ENCODE assay signal across 18 mouse cellular contexts in the genomic region with DNA sequence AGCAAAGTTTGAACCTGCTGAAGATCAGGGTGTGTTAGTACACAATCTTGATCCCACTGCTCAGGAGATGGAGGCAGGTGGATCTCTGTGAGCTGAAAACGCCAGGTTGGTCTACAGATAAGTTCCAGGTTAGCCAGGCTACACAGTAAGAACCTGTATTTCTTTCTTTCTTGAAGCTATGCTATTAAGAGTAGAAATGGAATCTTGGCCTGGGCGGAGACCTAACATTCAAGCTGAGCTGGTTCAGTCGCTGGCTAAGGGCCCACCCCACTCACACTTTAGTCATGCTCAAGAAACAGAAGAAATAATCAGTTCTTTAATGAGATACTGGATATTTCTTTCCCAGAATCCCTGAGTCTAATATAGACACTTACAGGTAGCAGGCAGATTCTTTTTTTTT. TPM values are rescaled to one million over a fixed set of nuclear protein-coding genes. Genes with fewer than 3 reads are reported as not detected.
DNase-seq lines count a peak whose midpoint lies in the region; ATAC-seq and TF ChIP-seq lines count a peak whose summit lies in the region.
"Had no signal": no experiment of that assay in that cellular context is flagged by ENCODE, and none has a peak within 500 bp of the region (broad histone marks: within the 10 kb centered on the region; RNA-seq: fewer than 3 reads in every experiment).

No protein-coding gene starts in this region.

- H3K4me3 ChIP-seq in kidney, embryonic 15.5 days (replicated peaks): no peak overlapping the region
- H3K4me3 ChIP-seq in ES-E14 (ENCODE audit: insufficient read depth in 1 of 2, low read depth in 1 of 2, low read length in 2 of 2, poor library complexity in 1 of 2, severe bottlenecking in 1 of 2): no peak overlapping the region
- H3K4me3 ChIP-seq in intestine, embryonic 15.5 days (replicated peaks): no peak overlapping the region
- H3K4me3 ChIP-seq: heart, embryonic 12.5 days; hindbrain, embryonic 10.5 days; liver, embryonic 15.5 days; midbrain, embryonic 10.5 days; neural tube, embryonic 13.5 days had no signal

- in situ Hi-C loops in ES-E14 (cut with MboI; ENCODE audit: low sequenced_read_pairs in 2 of 2, unreplicated experiment in 2 of 2): no loop called here

- H3K9me3 ChIP-seq in kidney, embryonic 15.5 days (replicated peaks): no peaks in the 10 kb centered on the region
- no peaks in the 10 kb centered on the region for H3K9me3 ChIP-seq in ES-E14 (ENCODE audit: control insufficient read depth, insufficient read depth, low read depth, low read length)
- H3K9me3 ChIP-seq in intestine, embryonic 15.5 days: no peaks in the 10 kb centered on the region
- H3K9me3 ChIP-seq: heart, embryonic 12.5 days; hindbrain, embryonic 10.5 days; liver, embryonic 15.5 days; midbrain, embryonic 10.5 days; neural tube, embryonic 13.5 days had no signal

- H3K27ac ChIP-seq in kidney, embryonic 15.5 days: peak overlapping the region; percentile 51; the same call in 1 of the 2 replicates
- no peak overlapping the region for H3K27ac ChIP-seq in ES-E14 (ENCODE audit: insufficient read depth, low read depth, low read length, poor library complexity, severe bottlenecking)
- H3K27ac ChIP-seq in intestine, embryonic 15.5 days: peak overlapping the region; percentile 77; the same call in 1 of the 2 replicates
- H3K27ac ChIP-seq: hindbrain, embryonic 10.5 days; liver, embryonic 15.5 days; midbrain, embryonic 10.5 days; neural tube, embryonic 13.5 days had no signal

- DNase-seq in kidney, adult 11 months: no peak
- no peak for DNase-seq in ES-E14 (ENCODE audit: low read depth, low spot score)
- DNase-seq in lung, postnatal 25 days (ENCODE audit: low spot score): peak; percentile 41
- no peak for DNase-seq in thymus, postnatal 14 days
- DNase-seq in right cerebral cortex, postnatal 25 days: no peak
- DNase-seq: cerebellum, postnatal 14 days; thymus, postnatal 4 days had no signal

- H3K9ac ChIP-seq in kidney, embryonic 15.5 days: no peak overlapping the region
- H3K9ac ChIP-seq in ES-E14 (ENCODE audit: insufficient read depth, low read depth, low read length, poor library complexity, severe bottlenecking): peak overlapping the region; percentile 26; the same call in 1 of the 2 replicates
- no peak overlapping the region for H3K9ac ChIP-seq in intestine, embryonic 15.5 days
- H3K9ac ChIP-seq: heart, embryonic 12.5 days; liver, embryonic 15.5 days; neural tube, embryonic 13.5 days had no signal

- H3K4me1 ChIP-seq in kidney, embryonic 15.5 days: peaks cover 40% of the 10 kb centered on the region
- peaks cover 12 to 17% of the 10 kb centered on the region in 2 experiments; a peak in 3 of 4 replicates for H3K4me1 ChIP-seq in ES-E14 (ENCODE audit: control insufficient read depth in 2 of 2, insufficient read depth in 2 of 2, low read length in 2 of 2, poor library complexity in 1 of 2)
- peaks cover 21% of the 10 kb centered on the region for H3K4me1 ChIP-seq in intestine, embryonic 15.5 days (replicated peaks)

- no peaks in the 10 kb centered on the region for H3K36me3 ChIP-seq in kidney, embryonic 15.5 days
- H3K36me3 ChIP-seq in ES-E14 (ENCODE audit: control insufficient read depth, insufficient read depth, low read length, poor library complexity, severe bottlenecking): no peaks in the 10 kb centered on the region
- no peaks in the 10 kb centered on the region for H3K36me3 ChIP-seq in intestine, embryonic 15.5 days
- H3K36me3 ChIP-seq: heart, embryonic 12.5 days; liver, embryonic 15.5 days; neural tube, embryonic 13.5 days had no signal

- WGBS in kidney, embryonic 15.5 days: 80% methylated on average over 3 of the region's 3 CpGs
- WGBS in intestine, embryonic 15.5 days: 73% methylated on average over 3 of the region's 3 CpGs

- no peak overlapping the region for H3K4me2 ChIP-seq in kidney, embryonic 15.5 days
- H3K4me2 ChIP-seq in intestine, embryonic 15.5 days (replicated peaks): no peak overlapping the region
- H3K4me2 ChIP-seq: heart, embryonic 12.5 days; liver, embryonic 15.5 days; neural tube, embryonic 13.5 days had no signal

- no peaks in the 10 kb centered on the region for H3K27me3 ChIP-seq in kidney, embryonic 15.5 days
- no peaks in the 10 kb centered on the region for H3K27me3 ChIP-seq in intestine, embryonic 15.5 days (replicated peaks)
- H3K27me3 ChIP-seq: heart, embryonic 12.5 days; liver, embryonic 15.5 days; neural tube, embryonic 13.5 days had no signal

- no peak for ATAC-seq in kidney, embryonic 15.5 days (replicated peaks; ENCODE audit: low FRiP score)
- peak; percentile 81 for ATAC-seq in intestine, embryonic 15.5 days
- no peak for ATAC-seq in activated CD4-positive, CD25-positive, alpha-beta regulatory T cell, adult 4 months
- ATAC-seq: CD4-positive, CD25-positive, alpha-beta regulatory T cell, adult 4 months; inflammation-experienced regulatory T-cells, adult 6 months had no signal

TF ChIP-seq in ES-E14, 5 proteins besides CTCF, POLR2A, EP300 and RAD21:
- TF ChIP-seq CHD2 (IDR thresholded peaks at IDR 0.05; ENCODE audit: low read depth, low read length): no peak
- TF ChIP-seq ZC3H11A (IDR thresholded peaks at IDR 0.05; ENCODE audit: borderline replicate concordance, low read depth, low read length): no peak
- no peak for TF ChIP-seq ZNF384 (IDR thresholded peaks at IDR 0.05; ENCODE audit: low read depth, low read length)
- TF ChIP-seq HCFC1 (IDR thresholded peaks at IDR 0.05; ENCODE audit: borderline replicate concordance, insufficient read depth, low read length): no peak

RNA-seq across cellular contexts. Expression of a gene that starts 6.7 kb away (rescaled TPM):
- polyA plus RNA-seq in kidney, embryonic 15.5 days (2015; fragmentation: Nextera tagmentation; extraction: Ambion mirVana): 70.8 and 77.5 TPM in 2 replicates
- total RNA-seq in ES-E14 (2012; rRNA removed): 22.7 and 35.1 TPM in 2 replicates
- 55.3 and 61.6 TPM in 2 replicates for polyA plus RNA-seq in intestine, embryonic 15.5 days (2015; fragmentation: Nextera tagmentation; extraction: Ambion mirVana)
- polyA plus RNA-seq in activated CD4-positive, CD25-positive, alpha-beta regulatory T cell, adult 4 months (2017; shearing (Covaris generic)): 100 to 1,000 TPM; 212 to 237 TPM

RNA-seq across cellular contexts. Expression of a gene that starts 57.3 kb away (rescaled TPM):
- polyA plus RNA-seq in kidney, embryonic 15.5 days (2015; fragmentation: Nextera tagmentation; extraction: Ambion mirVana): 146 and 147 TPM in 2 replicates
- total RNA-seq in ES-E14 (2012; rRNA removed): 67.8 and 149 TPM in 2 replicates
- 177 and 197 TPM in 2 replicates for polyA plus RNA-seq in intestine, embryonic 15.5 days (2015; fragmentation: Nextera tagmentation; extraction: Ambion mirVana)
- polyA plus RNA-seq in activated CD4-positive, CD25-positive, alpha-beta regulatory T cell, adult 4 months (2017; shearing (Covaris generic)): 100 to 1,000 TPM; 116 to 117 TPM

RNA-seq across cellular contexts. Expression of a gene that starts 57.4 kb away (rescaled TPM):
- 43.1 and 44.1 TPM in 2 replicates for polyA plus RNA-seq in kidney, embryonic 15.5 days (2015; fragmentation: Nextera tagmentation; extraction: Ambion mirVana)
- 19.1 and 26.4 TPM in 2 replicates for total RNA-seq in ES-E14 (2012; rRNA removed)
- polyA plus RNA-seq in intestine, embryonic 15.5 days (2015; fragmentation: Nextera tagmentation; extraction: Ambion mirVana): 27.2 and 30.8 TPM in 2 replicates
- 1 to 10 TPM; 6.5 to 6.9 TPM for polyA plus RNA-seq in activated CD4-positive, CD25-positive, alpha-beta regulatory T cell, adult 4 months (2017; shearing (Covaris generic))
- total RNA-seq: gastrocnemius, adult 8-10 months had no signal
